Mouse (Mus musculus) heart, embryonic 12.5 days (tissue): ENCODE measurements around the gene Htatip2. TPM values are rescaled to one million over a fixed set of nuclear protein-coding genes. Genes with fewer than 3 reads are reported as not detected.

ENCODE experiments used
- ATAC-seq: fragments of 200-750 bp; cut with Nextera tagmentation; 2 replicates; pipeline ENCODE4 v1.8.0; 2017; ENCODE audit warnings: moderate TSS enrichment, moderate library complexity; ENCODE audit not compliant: insufficient number of reproducible peaks, low FRiP score
- H3K27ac ChIP-seq: fragments of 300-500 bp; sonication (generic); 2 replicates; pipeline ENCODE4 v1.5.1; 2016; ENCODE audit warnings: mild to moderate bottlenecking, moderate library complexity; ENCODE audit not compliant: poor library complexity, severe bottlenecking
- H3K27me3 ChIP-seq: fragments of 300-500 bp; sonication (generic); replicated peaks from 2 replicates; pipeline ENCODE4 v1.6.1; 2016; ENCODE audit warnings: mild to moderate bottlenecking, moderate library complexity
- H3K36me3 ChIP-seq: fragments of 300-500 bp; sonication (generic); 2 replicates; pipeline ENCODE4 v1.6.1; 2016; ENCODE audit warnings: mild to moderate bottlenecking, moderate library complexity
- H3K4me1 ChIP-seq: fragments of 300-500 bp; sonication (generic); replicated peaks from 2 replicates; pipeline ENCODE4 v1.6.1; 2016; ENCODE audit warnings: mild to moderate bottlenecking
- H3K4me2 ChIP-seq: fragments of 300-500 bp; sonication (generic); 2 replicates; pipeline ENCODE4 v1.6.1; 2016; ENCODE audit warnings: mild to moderate bottlenecking, moderate library complexity
- H3K4me3 ChIP-seq: fragments of 300-500 bp; sonication (generic); 2 replicates; pipeline ENCODE4 v1.5.1; 2016; ENCODE audit warnings: mild to moderate bottlenecking
- H3K9ac ChIP-seq: fragments of 300-500 bp; sonication (generic); 2 replicates; pipeline ENCODE4 v1.6.1; 2016; ENCODE audit warnings: mild to moderate bottlenecking, moderate library complexity
- H3K9me3 ChIP-seq: fragments of 300-500 bp; sonication (generic); replicated peaks from 2 replicates; pipeline ENCODE4 v1.6.1; 2016; ENCODE audit warnings: mild to moderate bottlenecking, moderate library complexity
- WGBS: fragments of 180-500 bp; shearing (Covaris S2); methylation state at CpG from one replicate; pipeline ENCODE4 v1.1.7; 2016; 5-methylcytosine and 5-hydroxymethylcytosine counted together
- polyA plus RNA-seq: library from polyadenylated mRNA; unstranded; fragments of >200 nt; fragmentation: Nextera tagmentation; extraction: Ambion mirVana; gene quantifications from 2 replicates; pipeline ENCODE4 v1.2.1, GENCODE M21; 2016

Htatip2 gene
- polyA plus RNA-seq, 1 experiment from 2014 or later = 19.5 TPM

GRCm38 (mm10) chr7:49786618-49787382 lies 27.9 kb downstream of the Htatip2 start:
- Histone ChIP-seq H3K4me1 (no peaks in the 10 kb centered on the region), H3K4me3 (no peak overlapping the region), H3K9ac (no peak overlapping the region), H3K27me3 (no peaks in the 10 kb centered on the region), H3K4me2 (no peak overlapping the region), H3K27ac (no peak overlapping the region), H3K9me3 (no peaks in the 10 kb centered on the region), H3K36me3 (peaks cover 67% of the 10 kb centered on the region)
- ATAC-seq = no peak
- 69% methylated on average over 12 of the region's 12 CpGs for WGBS

- Histone ChIP-seq H3K4me2 (no peak overlapping the region), H3K9me3 (no peaks in the 10 kb centered on the region), H3K27me3 (no peaks in the 10 kb centered on the region), H3K27ac (no peak overlapping the region), H3K4me3 (no peak overlapping the region), H3K4me1 (no peaks in the 10 kb centered on the region), H3K9ac (no peak overlapping the region), H3K36me3 (peaks cover 65% of the 10 kb centered on the region)
- ATAC-seq = no peak
- 97% methylated on average over 3 of the region's 3 CpGs for WGBS
These were observed 28.4 kb downstream of the Htatip2 start for GRCm38 (mm10) chr7:49787383-49787645.

- peaks cover 64% of the 10 kb centered on the region for H3K36me3 ChIP-seq
- H3K4me2 ChIP-seq = no peak overlapping the region
- WGBS = 85% methylated on average over 2 of the region's 2 CpGs
- H3K27ac ChIP-seq = no peak overlapping the region
- ATAC-seq = no peak
- no peaks in the 10 kb centered on the region for H3K27me3 ChIP-seq
- H3K4me1 ChIP-seq = no peaks in the 10 kb centered on the region
- no peak overlapping the region for H3K4me3 ChIP-seq
- H3K9ac ChIP-seq = no peak overlapping the region
- no peaks in the 10 kb centered on the region for H3K9me3 ChIP-seq
These were observed 35.4 kb downstream of the Htatip2 start for GRCm38 (mm10) chr7:49794304-49794703.

- Histone ChIP-seq H3K4me3 (no peak overlapping the region), H3K4me2 (no peak overlapping the region), H3K9me3 (no peaks in the 10 kb centered on the region), H3K4me1 (peaks cover 10% of the 10 kb centered on the region), H3K27ac (no peak overlapping the region), H3K27me3 (no peaks in the 10 kb centered on the region), H3K36me3 (peaks cover 61% of the 10 kb centered on the region), H3K9ac (no peak overlapping the region)
- ATAC-seq = no peak
- 71% methylated on average over 1 of the region's 1 CpGs for WGBS
These were observed 38.3 kb downstream of the Htatip2 start for GRCm38 (mm10) chr7:49797171-49797570.

- Histone ChIP-seq H3K36me3 (peaks cover 42% of the 10 kb centered on the region), H3K4me1 (peaks cover 18% of the 10 kb centered on the region), H3K9ac (no peak overlapping the region), H3K9me3 (no peaks in the 10 kb centered on the region), H3K27me3 (no peaks in the 10 kb centered on the region), H3K4me3 (no peak overlapping the region), H3K27ac (no peak overlapping the region), H3K4me2 (no peak overlapping the region)
- 83% methylated on average over 6 of the region's 6 CpGs for WGBS
- no peak for ATAC-seq
These were observed 44.6 kb downstream of the Htatip2 start for GRCm38 (mm10) chr7:49803511-49803910.

GRCm38 (mm10) chr7:49804638-49805165 lies 45.8 kb downstream of the Htatip2 start:
- no peak overlapping the region for H3K9ac ChIP-seq
- H3K4me1 ChIP-seq = peaks cover 23% of the 10 kb centered on the region
- H3K4me3 ChIP-seq = no peak overlapping the region
- WGBS = 42% methylated on average over 5 of the region's 5 CpGs
- H3K27ac ChIP-seq = no peak overlapping the region
- H3K4me2 ChIP-seq = no peak overlapping the region
- no peaks in the 10 kb centered on the region for H3K9me3 ChIP-seq
- peaks cover 40% of the 10 kb centered on the region for H3K36me3 ChIP-seq
- no peaks in the 10 kb centered on the region for H3K27me3 ChIP-seq
- no peak for ATAC-seq

GRCm38 (mm10) chr7:49805618-49806017 lies 46.7 kb downstream of the Htatip2 start:
- 85% methylated on average over 3 of the region's 3 CpGs for WGBS
- no peak overlapping the region for H3K27ac ChIP-seq
- H3K36me3 ChIP-seq = peaks cover 35% of the 10 kb centered on the region

GRCm38 (mm10) chr7:49807093-49807682 lies 48.3 kb downstream of the Htatip2 start:
- Histone ChIP-seq H3K36me3 (peaks cover 32% of the 10 kb centered on the region), H3K9me3 (no peaks in the 10 kb centered on the region), H3K27ac (no peak overlapping the region), H3K27me3 (no peaks in the 10 kb centered on the region), H3K4me2 (no peak overlapping the region), H3K4me1 (peaks cover 12% of the 10 kb centered on the region), H3K4me3 (no peak overlapping the region), H3K9ac (no peak overlapping the region)
- WGBS = 74% methylated on average over 9 of the region's 9 CpGs
- no peak for ATAC-seq

More at GRCm38 (mm10) chr7:49805618-49806017, 46.7 kb downstream of the Htatip2 start:
- H3K9me3 ChIP-seq = no peaks in the 10 kb centered on the region
- H3K4me1 ChIP-seq = peaks cover 23% of the 10 kb centered on the region
- H3K9ac ChIP-seq = no peak overlapping the region
- no peak overlapping the region for H3K4me3 ChIP-seq
- no peak overlapping the region for H3K4me2 ChIP-seq
- ATAC-seq = no peak
- H3K27me3 ChIP-seq = no peaks in the 10 kb centered on the region

- peaks cover 32% of the 10 kb centered on the region for H3K36me3 ChIP-seq
- H3K4me3 ChIP-seq = no peak overlapping the region
- 86% methylated on average over 17 of the region's 17 CpGs for WGBS
- no peaks in the 10 kb centered on the region for H3K9me3 ChIP-seq
- H3K4me2 ChIP-seq = no peak overlapping the region
- peaks cover 12% of the 10 kb centered on the region for H3K4me1 ChIP-seq
- H3K27ac ChIP-seq = no peak overlapping the region
- H3K9ac ChIP-seq = no peak overlapping the region
- no peaks in the 10 kb centered on the region for H3K27me3 ChIP-seq
- no peak for ATAC-seq
These were observed 49.1 kb downstream of the Htatip2 start for GRCm38 (mm10) chr7:49807846-49808622.

- Histone ChIP-seq H3K27ac (no peak overlapping the region), H3K9me3 (no peaks in the 10 kb centered on the region), H3K4me3 (no peak overlapping the region), H3K36me3 (peaks cover 28% of the 10 kb centered on the region), H3K4me2 (no peak overlapping the region), H3K4me1 (peaks cover 12% of the 10 kb centered on the region), H3K9ac (no peak overlapping the region), H3K27me3 (no peaks in the 10 kb centered on the region)
- ATAC-seq = no peak
- 89% methylated on average over 6 of the region's 6 CpGs for WGBS
These were observed 50.2 kb downstream of the Htatip2 start for GRCm38 (mm10) chr7:49809100-49809499.

GRCm38 (mm10) chr7:49809562-49809961 lies 50.6 kb downstream of the Htatip2 start:
- H3K4me1 ChIP-seq = peaks cover 12% of the 10 kb centered on the region
- H3K27ac ChIP-seq = no peak overlapping the region
- no peak for ATAC-seq
- no peak overlapping the region for H3K9ac ChIP-seq
- peaks cover 30% of the 10 kb centered on the region for H3K36me3 ChIP-seq
- no peak overlapping the region for H3K4me3 ChIP-seq
- 70% methylated on average over 3 of the region's 3 CpGs for WGBS
- no peak overlapping the region for H3K4me2 ChIP-seq
- no peaks in the 10 kb centered on the region for H3K27me3 ChIP-seq
- H3K9me3 ChIP-seq = no peaks in the 10 kb centered on the region
